Mouse (Mus musculus) hematopoietic stem cell, adult 5-6 weeks (primary cell): ENCODE results near the gene Senp7. TPM values are rescaled to one million over a fixed set of nuclear protein-coding genes. Genes with fewer than 3 reads are reported as not detected.
A peak's percentile ranks its signal among the peaks of the same experiment; 100 is the strongest.
"Not testable (repeated sequence)": the region's sequence is repeated elsewhere in the genome, so short reads cannot be mapped to it uniquely, and the experiment has no call there.

Experiments used
- ATAC-seq, 2 experiments: fragments of 125-278 bp in 1 of 2; replicated peaks in 1 of 2; 2 replicates each; pipeline ENCODE4 v1.8.0; 2016 to 2017; ENCODE audit warnings: inconsistent platforms in 2 of 2, mild to moderate bottlenecking in 2 of 2, moderate number of reproducible peaks in 2 of 2, low read depth in 1 of 2, moderate TSS enrichment in 1 of 2; ENCODE audit not compliant: low FRiP score in 2 of 2, poor library complexity in 2 of 2, severe bottlenecking in 2 of 2, insufficient read depth in 1 of 2, low TSS enrichment in 1 of 2
- total RNA-seq: library from RNA; stranded (forward); fragments of 172-1452, 232-1000 nt; gene quantifications from 2 replicates; pipeline ENCODE4 v1.2.3, GENCODE M21; 2017

Gene Senp7
- total RNA-seq, 1 experiment from 2014 or later: 36.4 TPM

DNA sequence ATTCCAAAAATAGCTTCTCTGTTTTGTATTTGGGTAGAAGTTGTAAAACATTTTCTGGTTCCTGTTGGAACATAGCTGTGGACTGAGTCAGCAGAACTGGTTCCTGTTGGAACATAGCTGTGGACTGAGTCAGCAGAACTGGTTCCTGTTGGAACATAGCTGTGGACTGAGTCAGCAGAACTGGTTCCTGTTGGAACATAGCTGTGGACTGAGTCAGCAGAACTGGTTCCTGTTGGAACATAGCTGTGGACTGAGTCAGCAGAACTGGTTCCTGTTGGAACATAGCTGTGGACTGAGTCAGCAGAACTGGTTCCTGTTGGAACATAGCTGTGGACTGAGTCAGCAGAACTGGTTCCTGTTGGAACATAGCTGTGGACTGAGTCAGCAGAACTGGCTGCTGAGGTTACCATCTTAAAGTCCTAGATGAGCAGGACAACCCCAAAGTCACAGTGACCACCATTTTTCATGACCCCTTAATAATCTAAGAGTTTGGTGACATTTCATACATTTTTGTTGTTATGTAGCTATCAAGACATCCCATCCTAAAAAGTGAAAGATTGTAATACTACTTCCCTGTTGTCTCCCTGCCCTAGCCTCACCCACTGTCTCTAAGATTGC, 48.4 kb downstream of the Senp7 start:
- ATAC-seq: not testable (repeated sequence)

- no peak for ATAC-seq
These were observed 67.6 kb downstream of the Senp7 start for GRCm38 (mm10) chr16:56115706-56116105.

DNA sequence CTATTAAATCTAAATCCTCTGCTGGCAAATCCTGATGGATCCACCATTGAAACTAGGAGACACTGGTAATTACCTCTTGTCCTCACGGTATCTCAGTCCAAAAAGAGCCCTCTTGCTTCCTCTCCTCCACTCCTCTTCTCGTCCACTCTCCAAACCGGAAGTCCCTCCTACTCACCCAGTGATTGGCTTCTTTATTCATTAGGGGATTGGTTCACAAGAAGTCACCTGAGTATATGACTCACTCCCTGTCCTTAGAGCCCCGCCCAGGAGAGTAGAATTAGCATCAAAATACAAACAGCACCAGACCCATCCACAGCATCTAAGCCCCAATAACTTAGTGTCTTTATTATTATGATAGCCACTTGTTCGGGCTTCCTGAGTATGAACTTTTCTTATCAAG, 68.0 kb downstream of the Senp7 start:
- ATAC-seq: no peak

- ATAC-seq: no peak
These were observed 69.4 kb downstream of the Senp7 start for GRCm38 (mm10) chr16:56117327-56118180.

DNA sequence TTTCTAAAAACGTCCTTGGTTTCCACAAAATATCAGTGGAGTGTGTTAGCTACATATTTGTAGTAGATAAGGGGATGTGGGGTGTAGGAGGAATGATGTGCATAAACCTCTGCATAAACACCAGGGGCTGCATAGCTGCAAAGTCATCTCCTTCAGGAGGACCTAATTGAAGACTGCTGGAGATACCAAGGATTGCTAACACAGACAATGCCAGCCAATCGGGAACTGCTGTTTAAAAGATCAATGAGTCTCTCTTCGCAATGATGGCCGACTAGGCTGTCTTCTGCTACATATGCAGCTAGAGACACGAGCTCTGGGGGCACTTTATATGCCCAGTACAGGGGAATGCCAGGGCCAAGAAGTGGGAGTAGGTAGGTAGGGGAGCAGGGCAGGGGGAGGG, 74.4 kb downstream of the Senp7 start:
- no peak for ATAC-seq

DNA sequence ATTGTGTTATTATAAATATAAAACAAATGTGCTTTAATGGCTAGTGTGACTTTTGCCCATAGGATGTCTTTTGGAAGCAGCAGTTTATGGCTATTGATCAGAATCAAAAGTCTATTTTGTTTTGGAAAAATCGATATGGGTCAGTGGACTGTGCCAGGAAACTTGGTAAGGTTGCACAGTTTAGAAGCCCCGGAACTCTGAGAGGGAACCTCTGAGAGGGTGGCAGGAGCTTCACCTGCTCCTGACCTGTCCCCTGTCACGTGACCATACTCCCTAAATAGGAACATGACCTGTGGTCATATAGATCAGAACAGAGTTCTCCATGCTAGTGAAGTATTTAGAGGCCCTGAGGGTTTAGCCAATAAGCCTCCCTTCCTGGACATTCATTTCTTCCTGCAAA, 75.9 kb downstream of the Senp7 start:
- no peak for ATAC-seq

DNA sequence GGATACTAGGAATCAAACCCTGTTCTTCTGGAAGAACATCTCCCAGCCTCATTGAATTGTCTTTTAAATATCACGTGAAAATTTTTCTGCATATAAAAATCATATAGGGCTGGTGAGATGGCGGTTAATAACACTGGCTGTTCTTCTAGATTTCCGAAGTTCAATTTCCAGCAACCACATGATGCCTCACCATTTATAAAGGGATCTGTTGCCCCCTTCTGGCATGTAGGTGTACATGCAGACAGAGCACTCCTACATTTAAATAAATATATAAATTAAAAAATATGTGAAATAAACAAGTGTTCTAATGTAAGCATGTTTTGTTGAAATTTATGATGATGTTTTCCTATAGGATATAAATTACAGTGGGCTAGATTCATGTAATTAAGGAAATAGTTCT, 83.5 kb downstream of the Senp7 start:
- peak; percentile 66 to 88; a peak in 3 of 4 replicates for ATAC-seq

DNA sequence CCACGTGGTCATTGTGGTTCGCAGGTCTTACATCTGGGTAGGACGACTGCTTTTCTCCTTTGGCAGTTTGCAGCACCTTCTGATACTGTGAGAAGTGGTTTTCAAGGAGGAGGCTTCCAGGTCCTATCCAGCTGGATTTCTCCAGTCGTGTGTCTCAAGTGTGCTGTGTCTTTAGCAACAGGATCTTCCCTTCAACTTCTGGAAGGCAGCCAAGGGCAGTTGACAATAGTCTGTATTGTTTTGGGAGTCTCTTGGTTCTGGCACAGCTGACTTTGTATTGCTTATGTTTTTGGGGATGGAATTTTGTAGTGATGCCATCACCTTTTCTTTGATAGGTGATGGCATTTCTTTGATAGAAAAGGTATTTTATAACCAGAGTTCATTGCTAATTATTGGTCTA, 86.0 kb downstream of the Senp7 start:
- ATAC-seq: no peak

GRCm38 (mm10) chr16:56137672-56138071, 89.5 kb downstream of the Senp7 start:
- ATAC-seq: not testable (repeated sequence)

- ATAC-seq: no peak
These were observed 91.8 kb downstream of the Senp7 start for GRCm38 (mm10) chr16:56139921-56140320.

GRCm38 (mm10) chr16:56144876-56145555, 96.9 kb downstream of the Senp7 start:
- ATAC-seq: no peak

GRCm38 (mm10) chr16:56147679-56148078, 99.5 kb downstream of the Senp7 start:
- no peak for ATAC-seq

GRCm38 (mm10) chr16:56163466-56163865, 115.3 kb downstream of the Senp7 start:
- ATAC-seq: no peak

DNA sequence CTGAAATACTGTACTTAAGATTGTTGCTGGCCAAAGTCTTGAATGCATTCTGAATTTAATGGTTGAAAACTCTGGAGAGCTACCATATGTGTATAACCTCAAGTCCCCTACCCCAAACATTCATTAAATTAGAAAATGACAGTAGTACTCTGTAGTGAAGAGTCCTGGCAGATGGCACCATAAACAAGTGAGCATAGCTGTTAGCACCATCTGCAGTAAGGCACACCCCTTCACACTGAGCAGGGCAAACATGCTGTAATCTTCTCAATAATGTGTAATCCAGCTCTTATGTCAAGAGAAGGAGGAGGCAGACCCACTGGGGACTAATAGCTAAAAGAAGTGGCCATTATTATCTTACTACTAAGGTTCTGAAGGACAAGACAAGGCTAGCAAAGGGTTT, 122.1 kb downstream of the Senp7 start:
- no peak for ATAC-seq

GRCm38 (mm10) chr16:56175867-56176581, 127.9 kb downstream of the Senp7 start:
- ATAC-seq: no peak

GRCm38 (mm10) chr16:56186863-56187262, 138.7 kb downstream of the Senp7 start:
- no peak for ATAC-seq

GRCm38 (mm10) chr16:56188198-56188597, 140.1 kb downstream of the Senp7 start:
- no peak for ATAC-seq

GRCm38 (mm10) chr16:56204051-56204450, 155.9 kb downstream of the Senp7 start, which contains the start of gene Impg2:
Gene Impg2 (plus strand): TSS chr16:56204313.
- ATAC-seq: no peak
